ENCODE assay signal across 11 mouse cellular contexts in genomic region chr10:81463531-81463930, GRCm38 (mm10). TPM values are rescaled to one million over a fixed set of nuclear protein-coding genes. Genes with fewer than 3 reads are reported as not detected.
DNase-seq lines count a peak whose midpoint lies in the region; ATAC-seq and TF ChIP-seq lines count a peak whose summit lies in the region.
"Had no signal": no experiment of that assay in that cellular context is flagged by ENCODE, and none has a peak within 500 bp of the region (broad histone marks: within the 10 kb centered on the region; RNA-seq: fewer than 3 reads in every experiment).

No protein-coding gene starts in this region.

- WGBS in neural tube, embryonic 12.5 days: 63% methylated on average over 4 of the region's 4 CpGs

- peaks cover 91% of the 10 kb centered on the region for H3K4me1 ChIP-seq in E14TG2a.4 (replicated peaks; ENCODE audit: low read depth, low read length)
- peaks cover 16% of the 10 kb centered on the region for H3K4me1 ChIP-seq in neural tube, embryonic 12.5 days

- H3K27me3 ChIP-seq in E14TG2a.4 (ENCODE audit: insufficient read depth, low read length): peaks cover 15% of the 10 kb centered on the region
- peaks cover 91% of the 10 kb centered on the region for H3K27me3 ChIP-seq in neural tube, embryonic 12.5 days (replicated peaks)

- H3K4me3 ChIP-seq in E14TG2a.4 (replicated peaks; ENCODE audit: low read length): peak overlapping the region; percentile 78
- H3K4me3 ChIP-seq in neural tube, embryonic 12.5 days: no peak overlapping the region

- no peak for TF ChIP-seq CTCF in E14TG2a.4 (conservative IDR thresholded peaks at IDR 0.05; ENCODE audit: low read length)

- DNase-seq in frontal cortex, postnatal 14 days (ENCODE audit: low spot score in 2 of 2): peak; percentile 8 to 11
- no peak for DNase-seq in frontal cortex, postnatal 36 days (ENCODE audit: low spot score in 2 of 2)
- peak; percentile 1 to 10 for DNase-seq in layer of hippocampus, postnatal 36 days
- no peak for DNase-seq in layer of hippocampus, adult 18-20 months (ENCODE audit: low spot score in 2 of 2)
- no peak for DNase-seq in T-cell, adult 2 months (ENCODE audit: low spot score)
- DNase-seq in spleen, postnatal 14 days (ENCODE audit: low spot score in 2 of 2): no peak
- DNase-seq: B cell, adult 2 months; lung, embryonic 14.5 days had no signal

- H3K36me3 ChIP-seq in E14TG2a.4 (ENCODE audit: insufficient read depth, low read length): peaks cover 12% of the 10 kb centered on the region
- peaks cover 11% of the 10 kb centered on the region; the same call in 1 of the 2 replicates for H3K36me3 ChIP-seq in neural tube, embryonic 12.5 days

- H3K27ac ChIP-seq in neural tube, embryonic 12.5 days: no peak overlapping the region
- H3K27ac ChIP-seq: kidney, postnatal 0 days had no signal

- ATAC-seq in neural tube, embryonic 12.5 days (ENCODE audit: low FRiP score, low read depth): no peak

- H3K9ac ChIP-seq in neural tube, embryonic 12.5 days: no peak overlapping the region
- H3K9ac ChIP-seq: lung, embryonic 14.5 days had no signal

- no peaks in the 10 kb centered on the region for H3K9me3 ChIP-seq in E14TG2a.4 (ENCODE audit: low read length)
- no peaks in the 10 kb centered on the region for H3K9me3 ChIP-seq in neural tube, embryonic 12.5 days

- H3K4me2 ChIP-seq in neural tube, embryonic 12.5 days (replicated peaks): peak overlapping the region; percentile 68; the same call in 1 of the 2 replicates

RNA-seq across cellular contexts. Expression of gene Nfic, which starts 8.1 kb away (rescaled TPM):
- 10 to 100 TPM; 55.3 to 55.8 TPM for total RNA-seq in layer of hippocampus, postnatal 36 days (2021)
- total RNA-seq in layer of hippocampus, adult 18-20 months (2021): 10 to 100 TPM; 54.2 to 54.7 TPM
- polyA plus RNA-seq in neural tube, embryonic 12.5 days (2016; fragmentation: Nextera tagmentation; extraction: Ambion mirVana): 21.7 and 22.2 TPM in 2 replicates

RNA-seq across cellular contexts. Expression of gene Celf5, which starts 19.0 kb away (rescaled TPM):
- 100 to 1,000 TPM; 273 to 281 TPM for total RNA-seq in layer of hippocampus, postnatal 36 days (2021)
- total RNA-seq in layer of hippocampus, adult 18-20 months (2021): 100 to 1,000 TPM; 268 TPM
- 32.3 and 33.0 TPM in 2 replicates for polyA plus RNA-seq in neural tube, embryonic 12.5 days (2016; fragmentation: Nextera tagmentation; extraction: Ambion mirVana)

RNA-seq across cellular contexts. Expression of gene Ncln, which starts 32.7 kb away (rescaled TPM):
- 10 to 100 TPM; 77.1 to 90.0 TPM for total RNA-seq in layer of hippocampus, postnatal 36 days (2021)
- total RNA-seq in layer of hippocampus, adult 18-20 months (2021): 10 to 100 TPM; 77.5 to 87.4 TPM
- 73.2 and 78.4 TPM in 2 replicates for polyA plus RNA-seq in neural tube, embryonic 12.5 days (2016; fragmentation: Nextera tagmentation; extraction: Ambion mirVana)

RNA-seq across cellular contexts. Expression of gene S1pr4, which starts 36.4 kb away (rescaled TPM):
- total RNA-seq in layer of hippocampus, postnatal 36 days (2021): under 1 TPM; 0.40 to 0.65 TPM
- under 1 TPM; 0.53 to 0.94 TPM for total RNA-seq in layer of hippocampus, adult 18-20 months (2021)
- 0.51 and 0.56 TPM in 2 replicates for polyA plus RNA-seq in neural tube, embryonic 12.5 days (2016; fragmentation: Nextera tagmentation; extraction: Ambion mirVana)

Comparison
In these comparisons a context has a peak if more than half of its experiments do, and no peak if none do; other contexts are left out.
1. DNase-seq: peak in frontal cortex, postnatal 14 days (2 of 2) and layer of hippocampus, postnatal 36 days (2 of 2); none in frontal cortex, postnatal 36 days (0 of 2), layer of hippocampus, adult 18-20 months (0 of 2), T-cell, adult 2 months (single experiment) and spleen, postnatal 14 days (0 of 2).